Mouse (Mus musculus): Measurements from ENCODE around the gene Prn.

- TF ChIP-seq CTCF (IDR thresholded peaks at IDR 0.05; ENCODE audit: low read depth, low read length) (peak; percentile 83), POLR2A (IDR thresholded peaks at IDR 0.05; ENCODE audit: extremely low read depth, insufficient read depth, low read length) (no peak)
Measured at GRCm38 (mm10) chr2:131939404-131940111, 29.8 kb downstream of the Prn start.

Measured in liver, adult 2 months (tissue).